Mouse (Mus musculus) MEL (cell line): ENCODE measurements at regions not wholly inside any gene's neighbourhood (a gene's known extent, or its start where the extent isn't known, plus 50 kb on each side); places are given as distances from the start of the nearest gene placed in this dataset.

Experiments
- BHLHE40 ChIP-seq: IDR thresholded peaks from 2 replicates; pipeline ENCODE4 v1.6.1; 2012; ENCODE audit warnings: low read depth, mild to moderate bottlenecking, inconsistent platforms, low read length, improper control_type of control experiment, borderline replicate concordance
- CTCF ChIP-seq, 3 experiments: IDR thresholded peaks in 2 of 3; conservative IDR thresholded peaks in 1 of 3; 2 replicates each; pipeline ENCODE4 v1.5.1; 2011 to 2012; ENCODE audit warnings: low read length in 3 of 3, low read depth in 2 of 3, mild to moderate bottlenecking in 2 of 3, improper control_type of control experiment in 1 of 3, inconsistent platforms in 1 of 3, mixed read lengths in 1 of 3, moderate library complexity in 1 of 3; ENCODE audit not compliant: control insufficient read depth in 1 of 3, insufficient read depth in 1 of 3, poor library complexity in 1 of 3, severe bottlenecking in 1 of 3
- EP300 ChIP-seq, 2 experiments: IDR thresholded peaks; 2 replicates each; pipeline ENCODE4 v1.6.1; 2011; ENCODE audit warnings: improper control_type of control experiment in 2 of 2, low read length in 2 of 2, low read depth in 1 of 2, mild to moderate bottlenecking in 1 of 2
- JUND ChIP-seq: IDR thresholded peaks from 2 replicates; pipeline ENCODE4 v1.6.1; 2011; ENCODE audit warnings: low read depth, mild to moderate bottlenecking, improper control_type of control experiment, low read length
- MEF2A ChIP-seq: IDR thresholded peaks from 2 replicates; pipeline ENCODE4 v1.6.1; 2014; ENCODE audit warnings: low read depth, mild to moderate bottlenecking, inconsistent platforms, low read length, improper control_type of control experiment; ENCODE audit not compliant: poor library complexity, insufficient replicate concordance, severe bottlenecking; ENCODE audit errors: extremely low read depth
- MXI1 ChIP-seq: IDR thresholded peaks from 2 replicates; pipeline ENCODE4 v1.6.1; 2011; ENCODE audit warnings: mild to moderate bottlenecking, low read depth, low read length, improper control_type of control experiment
- POLR2A ChIP-seq, 2 experiments: IDR thresholded peaks; 2 replicates each; pipeline ENCODE4 v1.6.1; 2011 to 2012; ENCODE audit warnings: low read length in 2 of 2, mild to moderate bottlenecking in 2 of 2, control low read depth in 1 of 2, improper control_type of control experiment in 1 of 2, low read depth in 1 of 2, moderate library complexity in 1 of 2; ENCODE audit not compliant: control insufficient read depth in 1 of 2, insufficient read depth in 1 of 2, poor library complexity in 1 of 2
- POLR2AphosphoS2 ChIP-seq: IDR thresholded peaks from 2 replicates; pipeline ENCODE4 v1.6.1; 2011; ENCODE audit warnings: low read length, improper control_type of control experiment
- USF1 ChIP-seq: IDR thresholded peaks from 2 replicates; pipeline ENCODE4 v1.6.1; 2014; ENCODE audit warnings: low read depth, mild to moderate bottlenecking, inconsistent platforms, low read length, improper control_type of control experiment, moderate library complexity

DNA sequence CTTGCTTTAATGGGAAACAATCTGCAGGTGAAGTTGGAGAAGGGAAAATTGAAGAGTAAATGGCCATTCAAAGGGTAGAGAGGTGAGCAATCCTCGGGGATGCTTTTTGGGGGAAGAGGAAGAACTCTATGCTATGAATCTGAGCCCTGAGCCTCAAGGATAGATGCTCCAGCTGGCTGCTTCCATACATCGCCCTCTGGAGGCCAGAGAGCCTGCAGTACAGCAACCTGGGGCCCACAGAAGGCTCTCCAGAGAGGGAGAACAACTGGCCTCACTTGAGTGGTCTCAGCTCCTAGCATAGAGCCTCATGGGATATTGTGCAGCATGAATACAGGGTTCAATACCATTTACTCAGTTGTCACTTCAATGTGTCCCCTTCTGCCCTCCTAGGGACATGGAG, 69.6 kb upstream of the Pcbd1 start:
- TF ChIP-seq MEF2A (no peak), JUND (no peak), USF1 (no peak), CTCF (IDR thresholded peaks at IDR 0.05 in 2 of 3, conservative IDR thresholded peaks at IDR 0.05 in 1 of 3; ENCODE audit: control insufficient read depth in 1 of 3, insufficient read depth in 1 of 3, low read depth in 2 of 3, low read length in 3 of 3, poor library complexity in 1 of 3, severe bottlenecking in 1 of 3) (no peak), POLR2A (IDR thresholded peaks at IDR 0.05; ENCODE audit: control insufficient read depth in 1 of 2, insufficient read depth in 1 of 2, low read depth in 1 of 2, low read length in 2 of 2, poor library complexity in 1 of 2) (no peak), POLR2AphosphoS2 (no peak), MXI1 (no peak), BHLHE40 (no peak), EP300 (IDR thresholded peaks at IDR 0.05; ENCODE audit: low read depth in 1 of 2, low read length in 2 of 2) (no peak)
